ENCODE assay signal across 20 mouse cellular contexts in genomic region chr9:118873596-118873995, GRCm38 (mm10). TPM values are rescaled to one million over a fixed set of nuclear protein-coding genes. Genes with fewer than 3 reads are reported as not detected.
A peak's percentile ranks its signal among the peaks of the same experiment; 100 is the strongest.
DNase-seq lines count a peak whose midpoint lies in the region; ATAC-seq and TF ChIP-seq lines count a peak whose summit lies in the region.
"Had no signal": no experiment of that assay in that cellular context is flagged by ENCODE, and none has a peak within 500 bp of the region (broad histone marks: within the 10 kb centered on the region; RNA-seq: fewer than 3 reads in every experiment).

No protein-coding gene starts in this region.

- H3K4me3 ChIP-seq in kidney, adult 2 months (ENCODE audit: insufficient read depth, low read depth, low read length) = no peak overlapping the region
- H3K4me3 ChIP-seq in intestine, embryonic 15.5 days (replicated peaks) = no peak overlapping the region
- H3K4me3 ChIP-seq: embryonic facial prominence, embryonic 12.5 days; forebrain, embryonic 15.5 days; heart, adult 2 months; hindbrain, embryonic 13.5 days; liver, embryonic 15.5 days; megakaryocyte, embryonic 14.5 days had no signal

- no peaks in the 10 kb centered on the region for H3K4me1 ChIP-seq in kidney, adult 2 months (ENCODE audit: control insufficient read depth, insufficient read depth, low read length)
- peaks cover 8% of the 10 kb centered on the region for H3K4me1 ChIP-seq in intestine, embryonic 15.5 days (replicated peaks)
- H3K4me1 ChIP-seq: forebrain, embryonic 15.5 days; liver, embryonic 15.5 days had no signal

- 66% methylated on average over 3 of the region's 3 CpGs for WGBS in kidney, adult 2 months
- WGBS in intestine, embryonic 15.5 days = 92% methylated on average over 3 of the region's 3 CpGs

- no peak for TF ChIP-seq CTCF in kidney, adult 2 months (conservative IDR thresholded peaks at IDR 0.05; ENCODE audit: insufficient read depth, insufficient read length, low read depth, low read length)

- H3K27me3 ChIP-seq in kidney, adult 2 months (replicated peaks; ENCODE audit: control insufficient read depth, insufficient read depth, low read length) = no peaks in the 10 kb centered on the region
- H3K27me3 ChIP-seq in intestine, embryonic 15.5 days (replicated peaks) = no peaks in the 10 kb centered on the region
- H3K27me3 ChIP-seq: embryonic facial prominence, embryonic 12.5 days; forebrain, embryonic 15.5 days; hindbrain, embryonic 13.5 days; liver, embryonic 15.5 days had no signal

- peak; percentile 46 to 91 for DNase-seq in adrenal gland, adult (ENCODE audit: inconsistent age in 2 of 2, low spot score in 1 of 2)
- no peak for DNase-seq in adrenal gland, adult 18-20 months (ENCODE audit: low spot score in 2 of 2)
- peak; percentile 38 for DNase-seq in adrenal gland, postnatal 25 days
- DNase-seq in kidney, adult 2 months = peak; percentile 78
- DNase-seq in kidney, postnatal 14 days = peak; percentile 75
- DNase-seq in left cerebral cortex, adult 8-10 months (ENCODE audit: low spot score in 2 of 2) = no peak
- DNase-seq in right cerebral cortex, adult 18-20 months = no peak
- DNase-seq: cerebellum, postnatal 14 days; heart, adult 2 months; thymus, postnatal 4 days had no signal

- no peak overlapping the region for H3K9ac ChIP-seq in intestine, embryonic 15.5 days
- H3K9ac ChIP-seq: embryonic facial prominence, embryonic 12.5 days; forebrain, embryonic 15.5 days; hindbrain, embryonic 13.5 days; liver, embryonic 15.5 days had no signal

- H3K9me3 ChIP-seq in intestine, embryonic 15.5 days = no peaks in the 10 kb centered on the region
- H3K9me3 ChIP-seq: embryonic facial prominence, embryonic 12.5 days; forebrain, embryonic 15.5 days; hindbrain, embryonic 13.5 days; liver, embryonic 15.5 days had no signal

- ATAC-seq in intestine, embryonic 15.5 days = no peak
- ATAC-seq: CD4-positive, CD25-positive, alpha-beta regulatory T cell, adult 4 months; forebrain, embryonic 15.5 days; intestine, postnatal 0 days; lung, postnatal 0 days had no signal

- H3K4me2 ChIP-seq in intestine, embryonic 15.5 days (replicated peaks) = no peak overlapping the region
- H3K4me2 ChIP-seq: embryonic facial prominence, embryonic 12.5 days; forebrain, embryonic 15.5 days; hindbrain, embryonic 13.5 days; liver, embryonic 15.5 days had no signal

- H3K27ac ChIP-seq in kidney, adult 2 months (ENCODE audit: insufficient read depth, low read depth, low read length) = peak overlapping the region; percentile 18; the same call in 1 of the 2 replicates
- H3K27ac ChIP-seq in intestine, embryonic 15.5 days = no peak overlapping the region
- H3K27ac ChIP-seq: embryonic facial prominence, embryonic 12.5 days; forebrain, embryonic 15.5 days; heart, adult 2 months; hindbrain, embryonic 13.5 days; liver, embryonic 15.5 days had no signal

- no peak for TF ChIP-seq POLR2A in kidney, adult 2 months (IDR thresholded peaks at IDR 0.05; ENCODE audit: low read depth, low read length)

- no peaks in the 10 kb centered on the region for H3K36me3 ChIP-seq in kidney, adult 2 months (ENCODE audit: control insufficient read depth, insufficient read depth, low read length)
- H3K36me3 ChIP-seq in intestine, embryonic 15.5 days = 0 out of 2 replicates have a peak, but pooled peaks cover 6% of the 10 kb centered on the region
- H3K36me3 ChIP-seq: forebrain, embryonic 15.5 days; G1E; hindbrain, embryonic 13.5 days; liver, embryonic 15.5 days had no signal

RNA-seq across cellular contexts. Expression of gene Ctdspl, which starts 52.7 kb away (rescaled TPM):
- 10 to 100 TPM; 28.8 to 37.7 TPM for total RNA-seq in adrenal gland, adult 18-20 months (2021)
- total RNA-seq in adrenal gland, postnatal 25 days (2021) = 27.2 and 31.3 TPM in 2 replicates
- 39.2 and 40.3 TPM in 2 replicates for polyA plus RNA-seq in kidney, adult 2 months (2012; rRNA removed)
- total RNA-seq in left cerebral cortex, adult 8-10 months (2022) = 10 to 100 TPM; 36.1 to 37.2 (median 36.4) TPM
- 16.9 and 18.4 TPM in 2 replicates for polyA plus RNA-seq in intestine, embryonic 15.5 days (2015; fragmentation: Nextera tagmentation; extraction: Ambion mirVana)
- polyA plus RNA-seq: G1E had no signal

Comparison
In these comparisons a context has a peak if more than half of its experiments do, and no peak if none do; other contexts are left out.
1. DNase-seq: peak in adrenal gland, adult (2 of 2), adrenal gland, postnatal 25 days (single experiment), kidney, adult 2 months (single experiment) and kidney, postnatal 14 days (single experiment); none in adrenal gland, adult 18-20 months (0 of 2), left cerebral cortex, adult 8-10 months (0 of 2) and right cerebral cortex, adult 18-20 months (single experiment).